Comparison of ENCODE assay signal across 39 mouse cellular contexts in the genomic region with DNA sequence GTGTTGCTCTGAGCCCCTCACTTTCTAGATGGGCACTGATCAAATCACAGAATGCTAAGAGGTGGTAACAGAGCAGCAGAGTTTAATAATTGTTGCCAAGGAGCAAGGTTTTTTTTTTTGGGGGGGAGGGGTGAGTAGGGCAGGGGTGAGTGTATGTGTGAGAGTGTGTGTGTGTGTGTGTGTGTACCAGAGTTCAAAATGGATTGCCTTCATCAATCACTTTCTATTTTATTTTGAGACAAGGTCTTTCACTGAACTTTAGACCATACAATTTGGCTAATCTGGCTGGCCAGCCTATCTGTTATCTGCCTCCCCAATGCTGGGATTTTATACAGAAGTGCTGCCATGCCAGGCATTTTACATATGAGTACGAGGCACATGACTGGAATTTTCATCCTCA. TPM values are rescaled to one million over a fixed set of nuclear protein-coding genes. Genes with fewer than 3 reads are reported as not detected.
"Had no signal": no experiment of that assay in that cellular context is flagged by ENCODE, and none has a peak within 500 bp of the region (broad histone marks: within the 10 kb centered on the region; RNA-seq: fewer than 3 reads in every experiment).

No protein-coding gene starts in this region.

- H3K9me3 ChIP-seq: embryonic facial prominence, embryonic 10.5 days; embryonic facial prominence, embryonic 12.5 days; embryonic facial prominence, embryonic 13.5 days; embryonic facial prominence, embryonic 15.5 days; forebrain, embryonic 10.5 days; forebrain, embryonic 12.5 days; forebrain, embryonic 13.5 days; forebrain, embryonic 15.5 days had no signal

- DNase-seq: cerebellum, adult 8-10 months; cerebellum, adult 9-10 months; cerebellum, postnatal 10 days; cerebellum, postnatal 14 days; cerebellum, postnatal 25 days; cerebellum, postnatal 36 days; embryo, embryonic 11 days; forebrain, postnatal 0 days; gastrocnemius, adult 2 months; gastrocnemius, postnatal 10 days; gastrocnemius, postnatal 14 days; gastrocnemius, postnatal 25 days; gastrocnemius, postnatal 36 days; heart, adult 11 months; heart, adult 18-20 months; heart, adult 2 months had no signal

- H3K27ac ChIP-seq: embryonic facial prominence, embryonic 10.5 days; embryonic facial prominence, embryonic 12.5 days; embryonic facial prominence, embryonic 13.5 days; embryonic facial prominence, embryonic 15.5 days; forebrain, embryonic 10.5 days; forebrain, embryonic 12.5 days; forebrain, embryonic 13.5 days; forebrain, embryonic 15.5 days; gastrocnemius, adult 2 months; heart, adult 2 months had no signal

- H3K4me1 ChIP-seq: embryonic facial prominence, embryonic 10.5 days; embryonic facial prominence, embryonic 12.5 days; embryonic facial prominence, embryonic 13.5 days; embryonic facial prominence, embryonic 15.5 days; forebrain, embryonic 10.5 days; forebrain, embryonic 12.5 days; forebrain, embryonic 13.5 days; forebrain, embryonic 15.5 days had no signal

- H3K9ac ChIP-seq: embryonic facial prominence, embryonic 12.5 days; embryonic facial prominence, embryonic 13.5 days; embryonic facial prominence, embryonic 15.5 days; forebrain, embryonic 12.5 days; forebrain, embryonic 13.5 days; forebrain, embryonic 15.5 days; forebrain, postnatal 0 days had no signal

- H3K4me3 ChIP-seq: embryonic facial prominence, embryonic 10.5 days; embryonic facial prominence, embryonic 12.5 days; embryonic facial prominence, embryonic 13.5 days; embryonic facial prominence, embryonic 15.5 days; erythroblast, embryonic 14.5 days; forebrain, embryonic 10.5 days; forebrain, embryonic 12.5 days; forebrain, embryonic 13.5 days; forebrain, embryonic 15.5 days; gastrocnemius, adult 2 months; heart, adult 2 months had no signal

- H3K4me2 ChIP-seq: embryonic facial prominence, embryonic 12.5 days; embryonic facial prominence, embryonic 13.5 days; embryonic facial prominence, embryonic 15.5 days; forebrain, embryonic 12.5 days; forebrain, embryonic 13.5 days; forebrain, embryonic 15.5 days had no signal

- H3K27me3 ChIP-seq: embryonic facial prominence, embryonic 12.5 days; embryonic facial prominence, embryonic 13.5 days; embryonic facial prominence, embryonic 15.5 days; forebrain, embryonic 12.5 days; forebrain, embryonic 13.5 days; forebrain, embryonic 15.5 days had no signal

- ATAC-seq: forebrain, embryonic 13.5 days; forebrain, embryonic 14.5 days; forebrain, embryonic 15.5 days; forebrain, embryonic 16.5 days; forebrain, postnatal 0 days had no signal

RNA-seq across cellular contexts. Expression of gene Gm28051, which starts 57.3 kb away (rescaled TPM):
- total RNA-seq: common myeloid progenitor, adult 5-6 weeks; forebrain, postnatal 0 days; gastrocnemius, adult 18-20 months; gastrocnemius, adult 2 months; gastrocnemius, adult 8-10 months; gastrocnemius, postnatal 10 days; gastrocnemius, postnatal 14 days; gastrocnemius, postnatal 25 days; gastrocnemius, postnatal 36 days; gastrocnemius, postnatal 4 days; granulocyte monocyte progenitor cell, adult 5-6 weeks; heart, adult 18-20 months; heart, adult 2 months; heart, adult 8-10 months had no signal
- polyA plus RNA-seq: cortical plate, adult 2 months; embryonic facial prominence, embryonic 10.5 days; embryonic facial prominence, embryonic 11.5 days; embryonic facial prominence, embryonic 12.5 days; embryonic facial prominence, embryonic 13.5 days; embryonic facial prominence, embryonic 14.5 days; embryonic facial prominence, embryonic 15.5 days; erythroblast, embryonic 14.5 days; forebrain, embryonic 10.5 days; forebrain, embryonic 11.5 days; forebrain, embryonic 12.5 days; forebrain, embryonic 13.5 days; forebrain, embryonic 14.5 days; forebrain, embryonic 15.5 days; forebrain, embryonic 16.5 days; forebrain, postnatal 0 days; frontal cortex, adult 2 months; gonadal fat pad, adult 2 months; heart, adult 2 months had no signal
